Mouse (Mus musculus) thymus, postnatal 4 days (tissue): ENCODE results near the gene Golga1.

Source experiments
- DNase-seq: peaks from one replicate; pipeline ENCODE4 v3.0.0; 2021

The Golga1 gene

GRCm38 (mm10) chr2:38973701-38974100 lies 91.6 kb downstream of the Golga1 start:
- DNase-seq, result no peak

DNA sequence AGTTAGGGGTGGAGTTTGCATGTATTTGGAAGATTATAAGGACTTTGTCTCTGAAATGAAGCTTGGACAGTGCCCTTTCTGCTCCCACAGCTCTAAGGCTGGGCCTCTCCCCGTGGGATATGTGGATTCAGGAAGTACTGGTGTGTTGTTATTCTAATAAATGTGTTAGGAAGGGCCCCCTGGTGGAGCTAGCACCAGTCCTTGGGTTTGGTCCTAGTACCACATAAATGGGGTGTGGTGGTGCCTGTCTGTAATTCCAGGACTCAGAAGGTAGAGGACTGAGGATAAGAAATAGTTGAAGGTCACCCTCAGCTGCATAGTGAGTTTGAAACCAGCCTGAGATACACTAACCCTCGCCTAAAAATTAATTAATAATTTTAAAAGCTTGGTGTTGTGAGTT lies 92.1 kb downstream of the Golga1 start:
- DNase-seq, result no peak

DNA sequence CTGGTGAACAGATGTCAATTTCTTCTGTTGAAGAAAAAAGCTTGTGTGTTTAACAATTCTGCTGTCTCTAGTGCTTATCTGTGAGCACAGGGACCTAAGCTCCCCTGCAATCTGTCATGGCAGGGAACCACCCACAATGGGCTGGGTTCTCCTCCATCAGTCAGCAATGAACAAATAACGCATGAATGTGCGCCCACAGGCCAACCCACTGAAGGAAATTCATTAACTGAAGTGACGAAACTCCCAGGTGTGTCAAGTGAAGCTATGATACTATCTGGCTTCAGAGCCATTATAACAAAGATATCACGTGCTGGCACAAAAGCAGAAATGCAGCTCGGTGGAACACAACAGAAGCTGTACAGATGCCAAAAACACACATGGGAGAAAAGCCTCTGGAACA lies 95.3 kb downstream of the Golga1 start:
- no peak for DNase-seq

DNA sequence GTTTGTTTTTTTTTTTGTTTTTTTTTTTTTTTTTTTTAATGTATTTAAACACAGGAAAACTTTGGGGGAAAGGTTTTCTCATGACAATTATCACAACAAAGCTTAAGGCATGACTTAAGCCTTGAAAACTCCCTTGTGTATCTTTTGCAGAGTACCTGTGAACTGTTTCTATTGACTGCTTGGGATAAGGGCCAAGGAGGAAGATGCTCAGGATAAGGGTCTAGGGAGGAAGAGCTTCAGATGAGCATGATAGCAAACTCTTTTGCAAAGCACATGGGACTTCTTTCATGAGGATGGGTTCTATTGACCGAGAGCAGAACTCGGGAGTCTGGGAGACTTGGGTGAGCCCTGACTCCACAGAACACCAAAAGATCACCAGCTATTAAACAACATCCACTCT lies 95.7 kb downstream of the Golga1 start:
- no peak for DNase-seq
